Mouse (Mus musculus) E14TG2a.4 (cell line): ENCODE results near the gene Pum1.

Experiments used
- CTCF ChIP-seq: conservative IDR thresholded peaks from 2 replicates; pipeline ENCODE4 v1.5.1; 2014; ENCODE audit warnings: low read length
- NANOG ChIP-seq: IDR thresholded peaks from 2 replicates; pipeline ENCODE4 v1.6.1; 2014; ENCODE audit warnings: borderline replicate concordance, low read length, mixed read lengths
- POU5F1 ChIP-seq: IDR thresholded peaks from 2 replicates; pipeline ENCODE4 v1.6.1; 2014; ENCODE audit warnings: low read length, borderline replicate concordance

- no peak for TF ChIP-seq CTCF
- no peak for TF ChIP-seq NANOG
- TF ChIP-seq POU5F1: no peak
Observed at GRCm38 (mm10) chr4:130663810-130664401, 785 bp downstream of the Pum1 start.
